Mouse (Mus musculus) left cerebral cortex, adult 8-10 months (tissue): ENCODE measurements around the gene Mrpl2. TPM values are rescaled to one million over a fixed set of nuclear protein-coding genes. Genes with fewer than 3 reads are reported as not detected.

ENCODE experiments used
- DNase-seq, 2 experiments: peaks; one replicate each; pipeline ENCODE4 v3.0.0; 2022; ENCODE audit warnings: low spot score in 2 of 2
- total RNA-seq, 4 experiments: library from RNA; stranded (reverse); gene quantifications; 2 replicates each; pipeline ENCODE4 v1.2.4; 2022

The Mrpl2 gene
- total RNA-seq, 4 experiments from 2014 or later, result 54.2 to 66.0 (median 59.1) TPM

- DNase-seq, result no peak
Observed at GRCm38 (mm10) chr17:46624598-46624997, 21.4 kb upstream of the Mrpl2 start.

- DNase-seq, result no peak
Observed at GRCm38 (mm10) chr17:46627409-46627808, 18.6 kb upstream of the Mrpl2 start.

GRCm38 (mm10) chr17:46628471-46628790 is 17.6 kb upstream of the Mrpl2 start:
- DNase-seq, result no peak

- peak in 1 of 2 experiments; percentile 32 for DNase-seq
Observed at GRCm38 (mm10) chr17:46628791-46629684, 17.0 kb upstream of the Mrpl2 start, which contains the start of gene Ptk7. Gene Ptk7, minus strand, starts transcription at chr17:46629504.

- no peak for DNase-seq
Observed at GRCm38 (mm10) chr17:46629685-46630441, 16.2 kb upstream of the Mrpl2 start.

GRCm38 (mm10) chr17:46636831-46637523 is 9.1 kb upstream of the Mrpl2 start:
- no peak for DNase-seq

- no peak for DNase-seq
Observed at GRCm38 (mm10) chr17:46639929-46640328, 6.1 kb upstream of the Mrpl2 start.

- DNase-seq, result no peak
Observed at GRCm38 (mm10) chr17:46642060-46642459, 4.0 kb upstream of the Mrpl2 start.

- no peak for DNase-seq
Observed at GRCm38 (mm10) chr17:46644152-46644805, 1.8 kb upstream of the Mrpl2 start.

GRCm38 (mm10) chr17:46644916-46645475 is 1.0 kb upstream of the Mrpl2 start:
- no peak for DNase-seq

- DNase-seq, result no peak
Observed at GRCm38 (mm10) chr17:46646322-46646662, 263 bp downstream of the Mrpl2 start.

- no peak for DNase-seq
Observed at GRCm38 (mm10) chr17:46647279-46647678, 1.2 kb downstream of the Mrpl2 start.

- DNase-seq, result no peak
Observed at GRCm38 (mm10) chr17:46648436-46648835, 2.4 kb downstream of the Mrpl2 start.

GRCm38 (mm10) chr17:46649811-46650210 is 3.8 kb downstream of the Mrpl2 start:
- DNase-seq, result no peak

GRCm38 (mm10) chr17:46650232-46651031 is 4.4 kb downstream of the Mrpl2 start, which contains the start of gene Cul7:
Gene Cul7, plus strand, starts transcription at chr17:46650337.
- peak; percentile 69 to 91 for DNase-seq

GRCm38 (mm10) chr17:46651292-46651691 is 5.3 kb downstream of the Mrpl2 start:
- no peak for DNase-seq

- no peak for DNase-seq
Observed at GRCm38 (mm10) chr17:46651755-46652547, 5.9 kb downstream of the Mrpl2 start.

GRCm38 (mm10) chr17:46656054-46656453 is 10.0 kb downstream of the Mrpl2 start:
- no peak for DNase-seq

GRCm38 (mm10) chr17:46661351-46661750 is 15.3 kb downstream of the Mrpl2 start:
- no peak for DNase-seq
